Mouse (Mus musculus) cerebellum, adult 11-12 months (tissue): ENCODE data around the gene Gm12117.
A peak's percentile ranks its signal among the peaks of the same experiment; 100 is the strongest.

ENCODE experiments used
- DNase-seq: peaks from one replicate; pipeline ENCODE4 v3.0.0; 2022

Gm12117 gene

DNA sequence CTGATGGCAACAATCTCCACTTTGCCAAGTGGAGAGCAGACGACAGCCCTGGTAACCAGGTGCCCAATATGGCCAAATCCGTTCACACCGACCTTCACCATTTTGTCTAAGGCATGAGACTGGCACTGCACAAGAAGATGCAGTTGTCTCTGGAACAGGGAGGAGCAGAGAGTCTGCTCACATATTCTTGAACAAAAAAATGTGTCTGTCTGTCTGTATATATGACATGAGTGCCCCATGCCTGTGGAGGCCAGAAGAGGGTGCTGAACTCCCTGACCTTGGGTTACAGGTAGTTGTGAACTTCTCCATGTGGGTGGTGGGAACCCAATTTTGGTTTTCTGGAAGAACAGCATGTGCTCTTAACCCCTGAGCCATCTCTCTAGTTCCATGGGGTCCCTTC lies at the start of gene Gm12117:
Gene Gm12117 (minus strand): TSS at position 101 of the 400 bp plus-strand sequence.
- no peak for DNase-seq

DNA sequence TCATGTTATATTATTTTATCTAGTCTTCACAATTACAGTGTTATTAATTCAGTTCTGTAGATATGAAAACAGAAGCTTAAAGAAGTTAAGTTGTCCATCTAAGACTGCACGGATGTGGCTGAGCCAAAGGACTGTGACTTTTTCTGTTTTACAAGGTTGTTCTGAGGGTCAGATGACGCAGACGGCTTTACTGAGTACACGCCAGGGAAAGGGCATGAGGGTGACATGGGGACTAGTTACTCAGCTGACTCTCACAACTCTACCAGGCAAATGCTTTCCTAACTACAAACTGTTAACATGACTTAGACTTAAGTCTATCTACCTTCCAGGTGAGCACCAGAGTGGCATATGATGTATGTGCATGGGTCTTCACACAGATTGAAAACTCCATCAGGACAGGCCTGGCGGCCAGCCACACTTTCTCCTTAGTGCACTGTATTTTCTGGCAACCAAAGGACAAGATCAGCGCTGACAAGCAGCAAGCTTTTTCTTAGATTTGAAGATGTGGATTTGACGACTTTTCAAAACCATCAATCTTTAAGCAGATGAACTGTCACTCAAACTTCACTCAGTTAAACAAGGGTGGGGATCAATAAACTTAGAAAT lies 42.6 kb upstream of the Gm12117 start:
- no peak for DNase-seq

DNA sequence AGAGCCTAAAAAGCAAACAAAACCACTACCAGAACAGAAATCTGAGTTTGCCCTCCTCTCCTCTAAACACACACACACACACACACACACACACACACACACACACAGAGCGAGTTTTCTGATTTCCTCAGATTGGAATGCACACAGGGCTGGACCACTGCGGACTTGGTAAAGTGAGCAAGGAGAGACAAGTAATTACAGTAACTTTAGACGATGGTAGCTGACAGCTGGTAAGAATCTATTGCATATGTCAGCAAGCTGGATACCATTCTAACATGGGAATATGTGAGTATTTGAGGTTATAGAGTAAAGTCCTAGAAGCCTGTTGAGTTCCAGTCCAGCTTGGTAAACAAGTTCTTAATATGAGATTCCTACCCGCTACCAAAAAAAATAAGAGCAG lies 33.0 kb upstream of the Gm12117 start:
- no peak for DNase-seq

DNA sequence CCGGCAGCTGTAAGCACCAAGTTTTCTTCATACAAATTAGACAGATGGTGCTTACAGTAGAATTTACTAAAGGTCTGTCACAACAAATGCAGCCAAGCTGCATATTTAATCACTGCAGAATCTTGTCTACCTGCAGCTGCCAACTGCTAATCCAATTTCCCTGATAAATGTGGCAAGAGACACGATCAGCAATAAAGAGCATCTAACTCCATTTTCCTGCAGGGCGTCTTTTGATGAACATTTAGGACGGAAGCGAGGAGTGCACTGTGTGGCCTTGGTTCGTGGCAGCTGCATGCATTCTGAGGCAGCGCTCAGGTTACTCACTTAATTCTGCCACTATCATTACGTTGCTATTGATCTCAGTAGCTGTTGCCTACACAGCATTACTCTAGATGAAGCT lies 24.3 kb upstream of the Gm12117 start:
- peak; percentile 16 for DNase-seq

DNA sequence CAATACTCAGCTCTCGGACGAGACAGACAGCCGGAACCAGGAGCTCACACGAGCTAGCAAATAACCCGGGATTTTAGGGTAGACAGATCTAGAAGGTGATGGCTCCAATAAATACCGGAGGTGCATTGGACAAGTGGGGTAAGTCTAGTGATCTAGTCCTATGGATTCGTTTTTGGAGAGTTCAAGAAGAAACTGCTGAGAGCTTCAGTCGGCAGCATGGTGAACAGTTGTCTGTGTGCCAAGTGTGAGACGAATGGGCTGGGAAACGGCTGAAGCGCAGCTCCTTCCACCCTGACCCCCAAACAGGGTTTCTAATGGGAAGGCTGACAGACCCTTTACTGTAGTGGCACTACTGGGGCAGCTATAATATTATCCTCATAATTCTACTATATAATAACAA lies 22.8 kb upstream of the Gm12117 start:
- peak; percentile 33 for DNase-seq

DNA sequence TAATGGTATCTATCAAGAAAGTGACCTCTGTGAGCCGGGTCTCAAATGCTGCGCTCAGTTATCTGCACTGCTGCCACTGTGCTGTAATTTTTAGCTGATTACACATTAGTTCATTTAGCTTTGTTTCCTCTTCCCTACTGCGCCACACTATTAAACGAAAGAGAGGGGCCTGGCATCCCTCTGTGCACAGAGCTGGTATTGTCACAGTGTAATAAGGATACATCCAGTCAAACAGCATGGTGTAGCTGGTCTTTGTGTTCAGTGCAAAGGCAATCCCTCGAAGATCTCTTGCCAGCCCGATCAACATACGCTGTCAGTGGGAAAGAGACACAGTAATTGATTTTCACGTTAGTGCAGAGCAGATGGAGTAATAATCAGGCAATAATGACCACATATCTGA lies 20.6 kb upstream of the Gm12117 start:
- no peak for DNase-seq

DNA sequence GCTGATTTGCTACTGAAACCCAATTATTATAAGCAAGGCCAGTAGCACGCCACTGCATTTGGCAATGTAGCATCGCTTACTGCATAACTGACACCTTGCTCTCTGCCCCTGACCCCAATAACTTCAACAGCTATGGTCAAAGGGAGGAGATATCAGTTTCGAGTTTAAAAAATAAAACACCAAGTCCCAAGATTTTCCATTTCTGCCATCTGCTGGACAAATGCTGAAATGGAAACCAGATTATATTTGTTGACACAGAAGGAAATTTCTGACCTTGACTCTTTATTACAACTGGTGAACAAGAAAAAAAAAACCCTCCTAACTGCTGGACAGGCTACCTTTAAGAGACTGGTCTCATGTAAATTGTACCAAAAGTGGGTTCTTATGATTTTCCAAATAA lies 18.9 kb upstream of the Gm12117 start:
- DNase-seq, result no peak

DNA sequence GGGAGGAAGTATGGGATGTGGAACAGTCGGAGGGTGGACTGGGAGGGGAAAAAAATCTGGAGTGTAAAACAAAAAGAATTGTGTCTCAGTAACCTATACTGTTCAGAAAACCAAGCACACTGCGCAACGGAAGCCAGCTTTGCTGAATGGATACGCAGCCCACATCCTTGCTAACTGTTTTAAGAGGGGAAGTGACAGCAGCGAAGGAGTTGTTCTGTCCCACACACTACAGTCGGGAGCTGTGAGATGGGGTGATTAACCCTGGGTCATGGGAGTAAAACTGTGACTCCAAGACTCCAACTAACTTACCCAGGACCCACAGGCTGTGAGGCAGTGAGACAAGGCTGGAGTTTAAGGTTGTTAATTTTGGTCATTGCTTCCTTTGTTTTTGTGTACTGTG lies 17.5 kb upstream of the Gm12117 start:
- no peak for DNase-seq

DNA sequence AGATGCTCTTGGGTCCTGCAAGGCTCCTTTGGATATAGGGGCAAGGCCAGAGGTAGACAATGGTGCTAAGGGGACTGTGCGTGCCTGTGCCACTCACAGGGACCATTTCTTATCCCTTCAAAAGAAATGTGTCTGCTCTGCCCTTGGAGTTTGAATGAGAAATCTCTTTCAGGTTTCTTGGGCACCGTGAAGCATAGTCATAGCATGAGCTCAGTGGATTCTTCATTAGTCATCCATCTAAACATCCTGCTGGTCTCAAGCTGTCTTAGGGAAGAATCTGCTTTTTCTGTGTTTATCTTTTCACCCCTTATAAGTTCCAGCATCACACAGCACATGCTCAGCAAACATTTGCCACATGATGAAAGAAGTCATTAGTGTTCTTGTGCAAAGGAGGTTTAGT lies 2.0 kb upstream of the Gm12117 start:
- no peak for DNase-seq

DNA sequence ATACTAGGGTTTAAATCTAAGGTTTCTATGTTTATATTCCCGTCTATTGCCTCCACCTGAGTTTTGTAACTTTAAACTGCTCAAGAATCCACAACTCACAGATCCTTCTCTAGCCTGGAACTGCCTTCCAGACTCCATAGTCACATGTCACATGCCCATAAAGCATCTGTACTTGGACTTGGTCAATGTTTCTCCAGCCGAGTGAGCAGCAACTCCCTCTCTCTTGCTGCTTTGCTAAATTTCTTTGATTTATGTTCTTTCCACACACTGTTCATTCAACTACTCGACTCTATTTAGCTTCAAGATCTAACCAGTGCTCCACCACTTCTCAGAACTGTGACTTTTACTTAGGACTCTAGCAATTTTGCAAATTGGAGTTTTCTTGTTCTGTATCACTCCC lies 1.7 kb downstream of the Gm12117 start:
- DNase-seq, result no peak

DNA sequence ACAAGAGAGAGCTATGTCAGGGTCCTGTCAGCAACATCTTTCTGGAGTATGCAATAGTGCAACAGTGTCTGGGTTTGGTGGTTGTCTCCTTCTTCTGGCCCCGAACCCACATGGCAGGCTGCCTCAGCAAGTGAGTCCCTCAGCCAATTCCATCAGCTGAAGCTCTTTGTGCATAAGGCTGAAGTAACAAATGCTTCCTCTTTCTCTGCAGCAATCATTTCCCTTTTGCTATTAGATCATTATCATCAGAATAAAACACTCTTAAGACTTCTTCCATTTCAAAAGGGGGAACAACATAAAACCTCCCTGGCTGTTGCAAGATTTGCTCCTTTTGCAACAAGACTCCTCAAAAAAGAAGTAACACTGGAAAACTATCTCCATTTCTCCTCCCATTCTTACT lies 2.2 kb downstream of the Gm12117 start:
- no peak for DNase-seq

DNA sequence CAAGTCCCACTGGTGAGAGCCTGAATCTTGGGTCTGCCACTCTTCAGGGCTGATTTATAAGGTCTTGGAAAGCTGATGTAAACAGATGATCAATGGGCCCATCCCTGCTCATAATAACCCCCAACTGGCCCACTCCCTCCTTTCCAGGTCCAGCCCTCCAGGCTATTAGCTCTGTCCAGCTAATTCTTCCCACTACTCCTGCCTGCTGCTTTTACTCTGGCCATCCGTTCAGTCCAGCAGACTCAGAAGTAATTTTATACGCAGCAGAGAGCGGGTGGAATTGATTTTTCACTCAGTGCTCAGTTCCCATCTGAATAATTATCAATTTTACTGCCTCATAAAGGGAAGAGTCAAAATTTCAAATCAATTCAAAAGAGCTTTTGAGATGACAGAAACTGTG lies 36.2 kb downstream of the Gm12117 start:
- DNase-seq, result no peak

DNA sequence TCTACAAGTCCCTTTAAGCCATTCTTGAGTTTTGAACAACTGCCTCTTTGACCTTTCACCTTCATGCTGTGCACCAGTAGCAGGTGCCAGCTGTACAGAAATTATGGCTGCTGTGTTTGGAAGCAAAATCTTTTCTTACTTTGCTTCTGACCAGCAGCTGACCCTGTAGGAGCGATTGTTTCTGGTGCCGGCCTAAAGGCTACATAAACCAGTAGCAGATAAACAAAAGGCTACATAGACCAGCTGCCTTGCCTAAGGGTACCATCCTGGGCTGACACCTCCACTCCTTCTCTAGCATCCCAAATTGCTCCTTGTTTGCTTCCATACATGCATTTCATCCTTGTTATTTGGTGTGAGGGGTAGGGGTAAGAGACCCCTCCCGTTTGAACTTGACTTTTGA lies 42.4 kb downstream of the Gm12117 start:
- no peak for DNase-seq

DNA sequence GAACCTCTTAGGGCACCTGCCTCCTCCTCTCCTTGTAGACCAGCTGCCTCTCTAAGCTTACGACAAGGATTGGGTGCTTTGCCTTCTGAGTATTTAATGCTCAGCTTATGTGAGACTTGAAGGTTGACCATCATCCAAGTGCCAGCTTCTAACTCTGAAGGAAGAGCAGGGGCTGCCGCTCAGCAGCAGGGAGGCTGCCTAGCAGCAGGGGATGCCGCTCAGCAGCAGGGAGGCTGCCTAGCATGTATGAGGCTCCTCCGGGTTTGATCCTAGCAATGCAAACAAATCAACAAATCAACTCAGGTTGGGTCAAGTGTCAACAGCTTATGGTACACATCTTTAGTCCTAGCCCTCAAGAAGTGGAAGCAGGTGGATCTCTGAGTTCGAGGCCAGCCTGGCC lies 44.5 kb downstream of the Gm12117 start:
- DNase-seq, result no peak

DNA sequence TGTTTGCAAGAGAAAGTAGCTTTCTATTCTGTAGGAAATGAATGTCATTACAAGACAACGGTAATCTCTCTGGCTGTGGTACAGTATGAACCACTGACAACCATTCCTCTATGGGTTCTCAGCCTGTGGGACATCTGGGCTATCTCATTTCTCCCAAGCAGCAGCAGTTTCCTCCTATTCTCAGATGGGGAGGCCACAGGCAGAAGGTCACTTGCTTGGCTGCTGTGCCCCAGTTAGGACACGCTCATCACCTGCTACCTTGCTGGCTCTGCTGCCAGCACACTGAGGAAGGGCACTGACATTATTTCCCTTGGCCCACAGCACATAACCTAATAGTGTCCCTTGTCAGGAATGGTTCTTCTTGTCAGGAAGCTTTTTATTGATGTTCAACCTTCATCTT lies 48.4 kb downstream of the Gm12117 start:
- DNase-seq, result no peak

DNA sequence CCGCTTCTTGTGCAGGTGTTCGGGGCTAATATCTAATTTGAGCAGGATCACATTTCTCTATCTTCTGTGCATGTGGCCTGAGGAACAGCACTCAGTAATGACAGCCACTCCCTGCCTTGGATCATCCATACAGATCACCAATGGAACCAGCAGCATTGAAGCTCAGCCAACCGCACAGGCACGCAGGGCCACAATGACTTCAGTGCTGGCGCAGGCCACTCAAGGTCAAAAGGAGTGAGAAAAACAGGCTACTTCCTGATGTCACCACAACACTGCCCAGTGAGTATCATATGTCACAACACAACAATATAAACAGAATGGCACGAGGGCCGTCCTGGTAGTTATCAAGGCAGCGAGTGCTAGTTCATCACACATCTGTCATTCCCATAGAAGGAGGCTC lies 50.0 kb downstream of the Gm12117 start:
- no peak for DNase-seq
